Mouse (Mus musculus) Patski (cell line): ENCODE measurements around the gene Wnt7b. TPM values are rescaled to one million over a fixed set of nuclear protein-coding genes. Genes with fewer than 3 reads are reported as not detected.

Source experiments
- ATAC-seq: fragments of 100-300 bp; one replicate; pipeline ENCODE4 v1.8.0; 2021
- CTCF ChIA-PET: fragments of 350-600 bp; sonication (Branson Sonifier 250); formaldehyde crosslinking; loops from one replicate; lab custom pipeline; 2022; ENCODE audit warnings: inconsistent platforms; lab: Charles Lee
- POLR2A ChIA-PET: fragments of 350-600 bp; sonication (Branson Sonifier 250); formaldehyde crosslinking; loops from one replicate; lab custom pipeline; 2022; ENCODE audit warnings: antibody characterized with exemption, inconsistent platforms; lab: Charles Lee
- DNase-seq: peaks from one replicate; pipeline ENCODE4 v3.0.0-alpha.2; 2011; ENCODE audit warnings: low read depth, low spot score
- H3K27me3 ChIP-seq: fragments of 371-371 bp; one replicate; pipeline ENCODE4 v1.5.1; 2021
- CTCF ChIP-seq: fragments of 100-300 bp; IDR thresholded peaks from one replicate; pipeline ENCODE4 v1.5.1; 2021
- in situ Hi-C: fragments of 300-500 bp; cut with MboI; formaldehyde crosslinking; loops from 3 replicates; pipeline ENCODE4 v1.11.1; 2018; ENCODE audit warnings: low pct_unique_long_range_greater_than_20kb, mixed read lengths
- polyA plus RNA-seq: library from polyadenylated mRNA; unstranded; gene quantifications from one replicate; pipeline ENCODE4 v1.2.3, GENCODE M21; 2021

The Wnt7b gene
- polyA plus RNA-seq, 1 experiment from 2014 or later = 133 TPM

DNA sequence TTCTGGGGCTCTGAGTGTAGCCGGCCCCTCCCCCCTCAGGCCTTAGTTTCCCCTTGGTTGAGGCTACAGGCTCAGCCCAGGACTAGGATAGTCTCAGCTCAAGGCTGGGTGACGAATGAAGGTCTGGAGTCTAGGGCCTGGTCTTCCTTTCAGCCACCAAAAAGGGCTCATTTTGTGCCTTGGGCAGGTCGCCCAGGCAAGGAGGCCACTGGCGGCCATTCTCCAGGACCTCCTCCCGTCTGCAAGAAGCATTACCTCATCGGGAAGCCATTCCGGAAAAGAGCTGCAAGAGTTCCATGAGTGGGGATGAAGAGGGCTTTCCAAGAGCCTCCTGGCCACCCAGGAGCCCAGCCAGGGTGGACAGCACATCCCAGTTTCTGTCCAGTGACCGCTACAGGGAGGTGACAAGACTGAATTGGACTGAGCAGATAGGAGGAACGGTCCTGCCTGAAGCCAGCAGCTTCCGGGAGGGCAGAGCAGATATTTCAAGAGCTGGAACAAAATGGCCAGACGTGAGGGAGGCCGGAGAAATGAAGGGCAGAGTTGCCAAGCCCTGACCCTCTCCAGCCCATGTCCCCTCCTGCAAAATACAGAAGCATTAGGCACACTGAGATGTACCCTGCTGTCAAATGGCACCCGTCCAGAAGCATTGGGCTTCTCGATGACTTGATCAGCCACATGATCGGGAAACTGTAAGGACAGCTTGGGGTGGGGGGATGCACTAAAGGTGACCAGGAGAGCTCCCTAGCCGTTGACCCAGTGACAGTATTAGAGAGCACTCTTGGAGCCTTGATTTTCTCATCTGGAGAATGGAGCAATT is 29.6 kb upstream of the Wnt7b start:
- ATAC-seq (no peak), DNase-seq (no peak)
- in situ Hi-C loops = loop anchor here (5.0 kb wide), 3 partner anchors 45 to 255 kb away; no protein-coding TSS in a partner anchor

DNA sequence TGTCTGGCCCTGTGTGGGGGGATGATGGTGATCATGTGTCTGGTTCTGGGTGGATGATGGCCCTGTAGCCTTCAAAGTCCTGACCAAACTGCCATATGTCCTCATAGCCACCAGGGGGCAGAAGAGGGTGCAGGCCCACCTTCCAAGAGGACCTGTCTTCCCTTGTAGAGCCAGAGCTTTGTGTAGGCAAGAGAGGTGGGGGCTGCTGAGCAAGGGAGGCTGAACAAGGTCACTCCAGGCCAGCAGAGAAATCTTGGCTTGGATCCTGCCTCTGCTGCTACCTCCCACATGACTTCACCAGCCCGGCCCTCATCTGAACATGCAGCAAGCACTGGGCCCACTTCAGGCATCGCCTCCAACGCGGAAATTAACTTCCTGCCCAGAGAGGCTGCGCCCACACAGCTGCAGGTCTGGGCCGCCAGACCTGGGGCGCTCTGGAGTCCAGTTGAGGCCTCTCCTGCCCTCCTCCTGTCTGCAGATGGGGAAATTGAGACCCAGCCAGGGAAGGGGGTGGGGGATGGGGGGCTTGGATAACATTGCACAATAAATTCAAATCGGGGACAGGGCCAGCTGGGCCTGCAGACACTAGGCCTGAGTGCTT is 28.4 kb upstream of the Wnt7b start:
- in situ Hi-C loops = loop anchor here (5.0 kb wide), 3 partner anchors 47 to 257 kb away; no protein-coding TSS in a partner anchor
- ATAC-seq (peak; percentile 88), DNase-seq (peak; percentile 87)
- TF ChIP-seq CTCF = no peak
- POLR2A ChIA-PET = interaction anchor here (0.5 to 4.8 kb wide), 12 partner anchors 13 to 102 kb away, joined by 3 to 47 read pairs (median 4); no protein-coding TSS in a partner anchor
- CTCF ChIA-PET = interaction anchor here (0.6 to 7.3 kb wide), 13 partner anchors 12 to 257 kb away, joined by 3 to 113 read pairs (median 5); no protein-coding TSS in a partner anchor
- H3K27me3 ChIP-seq = no peaks in the 10 kb centered on the region

More for the DNA sequence above, 29.6 kb upstream of the Wnt7b start:
- CTCF ChIA-PET = interaction anchor here (0.9 to 7.3 kb wide), 14 partner anchors 10 to 256 kb away, joined by 4 to 113 read pairs (median 6); no protein-coding TSS in a partner anchor
- H3K27me3 ChIP-seq = no peaks in the 10 kb centered on the region
- TF ChIP-seq CTCF = no peak
- POLR2A ChIA-PET = interaction anchor here (0.5 to 4.8 kb wide), 18 partner anchors 12 to 98 kb away, joined by 3 to 47 read pairs (median 4); no protein-coding TSS in a partner anchor

DNA sequence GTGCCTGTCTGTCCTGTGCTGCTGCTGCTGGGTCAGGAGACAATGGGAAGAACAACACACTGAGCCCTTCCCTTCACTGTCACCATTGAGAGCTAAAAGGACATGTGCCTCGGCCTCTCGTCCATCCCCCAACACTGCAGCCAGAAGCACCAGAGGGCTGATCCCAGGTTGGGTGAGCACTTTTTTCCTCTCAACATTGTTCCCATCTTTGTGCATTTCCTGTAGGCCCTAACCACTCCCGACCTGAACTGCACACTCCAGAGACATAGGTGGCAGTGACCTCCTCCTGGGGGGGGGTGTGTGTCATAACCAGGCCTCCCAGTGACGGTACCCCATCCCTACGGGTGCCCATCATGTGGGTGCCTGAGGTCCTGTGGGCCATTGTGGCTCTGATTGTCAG is 27.8 kb upstream of the Wnt7b start:
- POLR2A ChIA-PET = interaction anchor here (1.0 to 4.8 kb wide), 8 partner anchors 13 to 103 kb away, joined by 3 to 47 read pairs (median 4); no protein-coding TSS in a partner anchor
- CTCF ChIA-PET = interaction anchor here (0.9 to 7.3 kb wide), 5 partner anchors 11 to 114 kb away, joined by 3 to 113 read pairs (median 6); no protein-coding TSS in a partner anchor
- ATAC-seq = no peak

GRCm38 (mm10) chr15:85609266-85610004 is 27.2 kb upstream of the Wnt7b start:
- no peaks in the 10 kb centered on the region for H3K27me3 ChIP-seq
- POLR2A ChIA-PET = interaction anchor here (1.1 to 4.8 kb wide), 3 partner anchors 59 to 100 kb away, joined by 4 to 47 read pairs (median 5); no protein-coding TSS in a partner anchor
- no peak for TF ChIP-seq CTCF
- CTCF ChIA-PET = interaction anchor here (0.6 to 7.3 kb wide), 4 partner anchors 10 to 415 kb away, joined by 3 to 113 read pairs (median 6); no protein-coding TSS in a partner anchor
- DNase-seq = no peak
- in situ Hi-C loops = loop anchor here (5.0 kb wide), 3 partner anchors 48 to 258 kb away; no protein-coding TSS in a partner anchor
- ATAC-seq = no peak

More for the DNA sequence above, 27.8 kb upstream of the Wnt7b start:
- H3K27me3 ChIP-seq = no peaks in the 10 kb centered on the region
- DNase-seq = no peak
- no peak for TF ChIP-seq CTCF
- in situ Hi-C loops = loop anchor here (5.0 kb wide), 3 partner anchors 47 to 257 kb away; no protein-coding TSS in a partner anchor

GRCm38 (mm10) chr15:85605962-85606610 is 23.8 kb upstream of the Wnt7b start:
- CTCF ChIA-PET = interaction anchor here (1.0 to 1.5 kb wide), 2 partner anchors 8 to 261 kb away, joined by 3 read pairs; no protein-coding TSS in a partner anchor

GRCm38 (mm10) chr15:85604938-85605337 is 22.7 kb upstream of the Wnt7b start:
- no peaks in the 10 kb centered on the region for H3K27me3 ChIP-seq
- CTCF ChIA-PET = no interaction called here
- POLR2A ChIA-PET = interaction anchor here (0.7 kb wide), 1 partner anchor 123 kb away, joined by 8 read pairs; no protein-coding TSS in a partner anchor
- DNase-seq = no peak
- no peak for ATAC-seq
- in situ Hi-C loops = no loop called here
- TF ChIP-seq CTCF = no peak

More at GRCm38 (mm10) chr15:85605962-85606610, 23.8 kb upstream of the Wnt7b start:
- no peak for TF ChIP-seq CTCF
- in situ Hi-C loops = no loop called here
- no peak for DNase-seq
- H3K27me3 ChIP-seq = no peaks in the 10 kb centered on the region
- no peak for ATAC-seq
- POLR2A ChIA-PET = interaction anchor here (0.6 kb wide), 1 partner anchor 254 kb away, joined by 3 read pairs; the partner anchor contains the start of gene Gtse1

- POLR2A ChIA-PET = interaction anchor here (0.7 kb wide), 1 partner anchor 123 kb away, joined by 8 read pairs; no protein-coding TSS in a partner anchor
- CTCF ChIA-PET = interaction anchor here (0.9 kb wide), 1 partner anchor 9 kb away, joined by 3 read pairs; no protein-coding TSS in a partner anchor
- no peak for DNase-seq
- in situ Hi-C loops = no loop called here
- no peak for TF ChIP-seq CTCF
- H3K27me3 ChIP-seq = no peaks in the 10 kb centered on the region
- ATAC-seq = no peak
Observed at GRCm38 (mm10) chr15:85604507-85604906, 22.2 kb upstream of the Wnt7b start.

- H3K27me3 ChIP-seq = no peaks in the 10 kb centered on the region
- ChIA-PET POLR2A (no interaction called here), CTCF (interaction anchor here (3.3 kb wide), 1 partner anchor 112 kb away, joined by 7 read pairs; no protein-coding TSS in a partner anchor)
- no peak for TF ChIP-seq CTCF
- ATAC-seq (no peak), DNase-seq (no peak)
- in situ Hi-C loops = no loop called here
Observed at GRCm38 (mm10) chr15:85603422-85603821, 21.1 kb upstream of the Wnt7b start.
